Mouse (Mus musculus) cerebellum, adult 18-20 months (tissue): Measurements from ENCODE around the gene Trmt1.

Experiments used
- DNase-seq, 2 experiments: peaks; one replicate each; pipeline ENCODE4 v3.0.0; 2021

Gene Trmt1

DNA sequence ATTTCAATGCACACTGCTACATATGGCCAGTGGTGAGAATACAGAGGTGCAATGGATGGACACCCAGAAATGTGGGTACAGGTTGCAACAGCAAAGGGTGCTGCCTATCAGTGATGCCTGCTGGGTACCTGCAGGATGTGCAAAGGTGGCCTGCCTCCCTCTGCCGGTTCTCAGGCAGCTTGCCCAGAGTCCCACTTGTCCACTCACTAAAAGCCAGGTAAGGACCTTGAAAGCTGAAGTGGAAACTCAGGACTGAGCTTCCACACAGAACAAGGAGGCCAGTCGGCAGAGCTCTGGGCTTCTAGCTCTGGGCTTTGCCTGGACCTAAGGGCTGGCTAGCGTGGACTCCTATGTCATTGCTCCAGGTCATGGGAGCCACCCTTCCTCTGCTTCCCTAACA is 25.2 kb downstream of the Trmt1 start:
- DNase-seq: no peak

GRCm38 (mm10) chr8:84711933-84712758 is 26.0 kb downstream of the Trmt1 start:
- DNase-seq: no peak

- no peak for DNase-seq
Observed at GRCm38 (mm10) chr8:84712759-84713120, 26.6 kb downstream of the Trmt1 start.

- DNase-seq: no peak
Observed at GRCm38 (mm10) chr8:84713381-84713780, 27.3 kb downstream of the Trmt1 start.

DNA sequence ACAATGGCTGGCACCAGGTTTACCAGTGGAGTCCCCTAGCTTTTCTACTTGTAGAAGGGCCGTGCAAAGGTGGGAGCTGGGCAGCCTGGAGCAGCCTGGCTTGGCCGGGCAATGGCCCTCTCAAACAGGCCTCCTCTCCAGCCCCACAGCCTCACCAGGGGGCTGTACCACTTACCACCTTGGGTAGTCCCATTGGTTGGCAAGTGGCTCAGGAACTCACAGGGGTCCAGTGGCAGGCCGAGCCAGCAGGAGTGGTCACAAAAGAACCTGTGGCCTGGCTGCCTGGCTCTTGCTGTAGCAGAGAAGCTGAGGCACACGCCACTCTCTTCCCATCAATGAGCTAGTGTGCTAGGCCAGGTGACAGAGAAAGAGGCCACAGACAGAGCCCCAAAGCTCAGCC is 28.1 kb downstream of the Trmt1 start:
- DNase-seq: no peak

DNA sequence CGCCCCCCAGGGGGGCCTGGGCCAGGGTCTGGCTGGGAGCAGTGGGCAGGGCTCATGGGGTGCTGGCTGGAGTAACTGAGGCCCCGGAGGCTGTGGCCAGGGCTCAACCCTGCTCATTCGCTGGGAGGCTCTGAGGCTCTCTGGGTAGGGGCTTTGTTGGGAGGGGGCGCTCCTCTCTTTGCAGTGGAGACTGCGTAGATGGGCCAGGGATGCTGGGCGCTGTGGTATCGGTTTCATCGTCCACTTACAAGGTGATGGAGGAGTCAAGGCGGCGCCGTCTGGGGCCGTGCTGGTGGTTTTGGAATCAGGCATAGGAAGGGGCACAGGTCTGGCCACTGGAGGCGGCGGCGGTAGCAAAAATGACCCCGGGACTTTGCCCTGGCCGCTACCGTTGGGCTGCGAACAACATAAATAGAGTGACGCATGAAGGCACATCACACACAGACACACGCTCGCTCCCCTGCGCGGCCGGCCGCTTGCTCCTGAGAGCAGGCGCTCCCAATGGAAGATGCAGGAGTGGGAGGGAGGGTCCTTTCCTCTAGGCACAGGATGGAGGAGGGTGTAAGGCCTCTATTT is 29.9 kb downstream of the Trmt1 start:
- DNase-seq: no peak

DNA sequence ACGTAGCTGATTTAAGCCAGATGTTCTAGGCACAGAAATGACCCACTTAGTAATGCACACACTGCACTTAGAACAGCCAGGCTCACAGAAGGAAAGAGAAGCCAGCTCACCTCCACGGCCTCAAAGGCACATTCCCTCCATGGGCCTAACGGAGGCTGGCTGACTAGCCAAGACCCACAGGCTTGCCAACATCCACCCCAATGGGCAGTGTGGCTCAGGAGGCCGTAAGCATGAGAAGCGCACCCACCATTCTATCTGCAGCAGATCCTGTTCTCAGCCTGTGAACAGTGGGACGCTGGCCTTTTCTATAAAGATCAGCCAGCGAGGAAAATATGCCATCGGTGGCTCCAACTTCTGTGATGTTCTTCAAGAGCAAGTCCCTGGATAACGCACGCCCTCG is 30.7 kb downstream of the Trmt1 start:
- no peak for DNase-seq

- DNase-seq: no peak
Observed at GRCm38 (mm10) chr8:84718476-84718875, 32.4 kb downstream of the Trmt1 start.

DNA sequence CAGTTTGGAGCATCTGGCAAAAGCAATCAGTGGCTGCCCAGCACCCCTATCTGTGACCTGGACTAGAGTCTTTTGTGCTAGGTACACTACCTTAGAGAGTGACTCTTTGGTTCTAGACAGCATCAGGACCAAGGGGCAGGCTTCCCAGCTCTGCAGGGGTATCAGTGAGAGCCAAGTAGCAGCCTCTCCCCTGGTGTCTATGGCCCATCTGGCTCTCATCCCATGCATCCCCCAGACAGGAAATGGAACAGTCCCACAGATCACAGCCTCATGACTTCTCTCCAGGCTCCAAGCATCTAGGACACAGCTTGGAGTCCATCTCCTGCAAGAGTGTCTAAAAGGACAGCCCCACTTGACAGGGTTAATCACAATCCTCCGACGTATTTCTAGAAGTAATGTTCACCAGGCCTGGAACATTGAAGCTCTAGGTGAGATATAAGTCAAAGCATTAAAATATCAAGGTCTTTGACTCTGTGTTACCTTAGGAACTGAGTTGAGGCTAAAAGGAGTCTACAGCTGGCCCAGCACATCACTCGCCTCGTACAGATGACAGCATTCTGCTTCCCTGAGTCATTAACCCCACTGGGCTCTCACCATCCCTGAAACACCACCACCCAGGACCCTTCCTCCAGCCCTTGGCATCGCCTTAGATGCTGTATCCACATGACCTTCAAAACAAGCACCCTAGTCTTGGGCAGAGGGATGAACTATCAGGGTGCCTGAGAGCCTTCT is 33.0 kb downstream of the Trmt1 start:
- DNase-seq: peak in 1 of 2 experiments; percentile 49

DNA sequence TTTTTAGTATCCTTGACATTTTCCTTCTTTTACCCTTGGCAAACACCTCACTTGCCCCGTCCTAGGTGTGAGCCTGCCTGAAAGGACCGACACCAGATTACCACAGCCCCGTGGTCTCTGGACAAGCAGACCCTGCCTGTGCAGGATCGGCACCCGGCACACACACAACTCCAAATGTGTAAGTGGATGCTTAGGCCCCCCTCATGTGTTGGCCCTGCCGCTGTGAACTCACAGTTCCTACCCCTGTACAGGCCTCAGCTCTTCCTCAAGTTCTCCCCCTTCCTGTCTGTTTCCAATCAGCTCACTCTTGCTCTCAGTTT is 36.4 kb downstream of the Trmt1 start:
- DNase-seq: no peak

DNA sequence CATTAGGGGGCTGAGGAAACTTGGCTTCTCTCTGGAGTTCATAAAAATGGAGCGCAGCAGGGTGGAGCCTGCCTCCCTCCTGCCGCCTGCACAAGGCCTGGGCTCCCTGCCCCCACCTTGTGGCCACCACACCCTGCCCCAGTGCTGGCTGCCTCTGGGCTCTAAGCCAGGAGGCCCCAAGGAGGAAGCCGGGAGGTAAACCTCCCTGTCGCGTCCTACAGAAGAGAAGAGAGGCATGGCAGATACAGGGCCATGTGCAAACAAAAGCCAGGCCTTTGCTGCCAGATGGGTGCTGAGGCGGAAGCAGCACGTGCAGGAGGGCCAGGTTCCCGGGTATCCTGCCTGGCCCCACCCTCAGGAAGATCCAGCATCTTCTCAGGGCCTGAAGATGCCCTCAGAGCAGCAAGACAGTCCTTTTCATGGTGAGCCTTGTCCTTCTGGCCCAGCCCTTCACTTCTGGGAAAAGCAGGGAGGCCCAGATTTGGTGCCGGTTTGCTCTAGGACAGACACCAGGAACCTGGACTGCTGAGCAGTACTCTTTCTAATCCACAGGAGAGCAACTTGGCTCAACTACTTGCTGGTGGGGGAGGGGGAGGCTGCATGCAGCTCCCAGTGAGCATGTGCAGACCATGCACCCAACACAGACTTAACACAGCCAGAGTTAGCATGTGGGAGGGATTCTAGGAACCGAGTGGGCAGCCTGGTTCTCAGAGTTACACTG is 36.9 kb downstream of the Trmt1 start, which contains the start of gene G430095P16Rik:
TSS of gene G430095P16Rik (plus strand) at position 158 of the 721 bp plus-strand sequence.
- DNase-seq: peak; percentile 61 to 65

DNA sequence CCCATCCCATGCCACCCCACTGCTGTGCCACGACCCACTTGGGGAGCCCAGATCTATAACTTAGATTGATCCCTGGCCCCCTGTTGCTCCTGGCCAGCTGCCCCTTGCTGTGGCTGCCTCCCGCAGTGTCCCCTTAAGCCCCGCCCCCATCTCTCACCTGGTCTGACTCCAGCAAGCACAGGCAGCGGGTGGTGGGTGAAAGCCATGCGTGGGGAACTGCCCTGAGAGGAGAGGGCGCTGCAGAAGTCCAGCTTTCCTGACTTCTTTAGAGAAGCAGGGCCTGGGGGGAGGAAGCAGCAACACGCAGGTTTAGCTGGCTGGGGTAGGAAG is 37.4 kb downstream of the Trmt1 start:
- DNase-seq: peak in 1 of 2 experiments; percentile 26

- peak in 1 of 2 experiments; percentile 8 for DNase-seq
Observed at GRCm38 (mm10) chr8:84724683-84725082, 38.6 kb downstream of the Trmt1 start.

GRCm38 (mm10) chr8:84725246-84725940 is 39.3 kb downstream of the Trmt1 start:
- DNase-seq: peak in 1 of 2 experiments; percentile 25

GRCm38 (mm10) chr8:84725941-84726259 is 39.8 kb downstream of the Trmt1 start:
- peak in 1 of 2 experiments; percentile 60 for DNase-seq

DNA sequence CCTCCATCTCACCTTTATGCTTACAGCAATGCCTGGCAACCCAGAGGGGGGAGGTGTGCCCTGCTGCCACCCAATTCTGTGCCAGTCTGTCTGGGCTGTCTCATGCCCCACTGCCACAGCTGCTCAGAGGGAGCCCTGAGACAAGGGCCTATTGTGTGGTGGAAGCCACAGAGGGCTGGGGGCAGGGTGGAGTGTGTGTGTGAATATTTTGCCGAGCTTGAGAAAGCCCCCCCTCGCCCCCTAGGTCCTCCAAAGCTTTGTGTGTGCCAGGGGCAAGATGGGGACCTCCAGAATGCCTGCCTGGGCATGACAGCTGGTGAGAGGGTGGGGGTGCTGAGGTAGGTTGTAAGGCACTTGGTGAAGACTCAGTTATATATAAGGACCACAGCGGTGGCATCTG is 42.4 kb downstream of the Trmt1 start:
- DNase-seq: peak in 1 of 2 experiments; percentile 33

DNA sequence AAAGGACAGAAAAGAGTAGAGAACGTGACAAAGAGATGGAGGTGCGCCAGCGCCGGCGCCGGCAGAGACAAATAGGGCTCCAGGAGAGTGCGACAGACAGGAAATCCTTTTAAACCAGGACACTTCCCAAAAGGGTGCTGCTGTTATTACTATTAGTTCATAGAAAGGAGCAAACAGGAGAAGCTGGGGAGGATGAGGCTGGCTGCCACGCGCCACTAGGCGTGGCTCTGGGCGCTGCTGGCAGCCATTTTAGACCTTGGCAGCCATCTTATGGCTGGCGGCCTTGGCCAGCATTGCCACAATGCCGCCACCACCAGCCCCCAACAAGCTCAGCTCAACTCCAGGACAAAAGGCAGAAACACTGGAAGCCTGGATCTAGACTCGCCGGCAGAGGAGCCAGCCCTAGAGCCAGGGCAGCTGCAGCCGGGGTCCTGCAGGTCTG is 43.8 kb downstream of the Trmt1 start:
- peak; percentile 64 to 77 for DNase-seq

- peak in 1 of 2 experiments; percentile 54 for DNase-seq
Observed at GRCm38 (mm10) chr8:84730541-84731370, 44.6 kb downstream of the Trmt1 start.

DNA sequence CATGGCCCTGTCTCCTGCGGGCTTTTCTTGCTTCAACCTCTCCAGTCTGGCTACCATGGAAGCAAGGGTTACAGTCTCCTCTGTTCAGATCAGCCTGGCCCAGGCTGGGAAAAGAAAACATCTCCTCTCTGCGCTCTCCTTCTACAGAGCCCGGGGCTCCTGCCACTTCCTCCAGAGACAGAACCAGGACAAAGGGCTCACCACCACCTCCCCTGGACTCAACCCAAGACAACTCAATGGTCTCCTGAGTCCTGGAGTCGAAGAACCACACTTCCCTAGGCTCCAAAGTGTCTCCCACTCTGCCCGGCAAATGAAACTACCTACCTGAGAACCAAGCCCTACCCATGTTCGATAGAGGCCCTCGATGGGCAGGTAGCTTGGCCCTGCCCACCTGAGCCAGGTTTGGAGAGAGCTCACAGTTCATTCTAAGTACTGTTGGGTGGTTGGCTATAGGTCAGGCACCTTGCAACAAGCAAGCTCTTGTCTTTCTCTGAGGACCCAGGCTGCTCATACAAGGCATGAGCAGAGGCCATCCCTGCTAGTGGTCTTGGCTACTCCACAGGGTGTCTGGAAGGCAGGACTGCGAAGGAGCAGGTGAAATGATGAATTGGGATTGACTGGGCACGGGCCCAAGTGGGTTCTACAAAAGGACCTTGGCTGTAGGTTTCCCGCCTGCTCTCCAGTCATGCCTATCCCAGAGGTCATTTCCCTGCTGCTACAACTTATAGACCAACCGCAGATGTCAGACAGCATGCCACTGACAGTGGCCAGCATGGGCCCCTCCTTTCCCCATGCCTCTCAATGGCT is 45.5 kb downstream of the Trmt1 start:
- peak in 1 of 2 experiments; percentile 50 for DNase-seq

GRCm38 (mm10) chr8:84732545-84732944 is 46.4 kb downstream of the Trmt1 start:
- peak in 1 of 2 experiments; percentile 28 for DNase-seq

DNA sequence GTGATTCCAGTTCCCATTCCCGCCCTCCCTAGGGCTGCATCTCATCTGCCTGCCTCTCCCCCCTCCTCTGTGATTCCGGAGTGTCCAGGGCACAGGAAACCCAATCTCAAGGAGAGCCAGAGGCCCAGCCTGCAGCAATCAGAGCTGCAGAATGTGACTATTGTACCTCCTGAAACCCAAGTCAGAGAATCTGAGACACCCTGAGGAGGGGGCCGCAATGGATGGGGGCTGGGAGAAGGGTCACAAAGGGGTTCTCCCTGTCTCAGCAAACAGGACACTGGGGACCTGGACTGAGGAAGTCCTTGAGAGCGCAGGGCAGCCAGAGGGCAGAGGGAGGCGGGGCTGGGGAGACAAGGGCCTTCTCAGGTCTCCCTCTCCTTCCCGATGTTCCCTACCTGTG is 46.9 kb downstream of the Trmt1 start:
- peak in 1 of 2 experiments; percentile 23 for DNase-seq
